ENCODE assay signal across 31 mouse cellular contexts in genomic region chr8:3266686-3267448, GRCm38 (mm10). TPM values are rescaled to one million over a fixed set of nuclear protein-coding genes. Genes with fewer than 3 reads are reported as not detected.
DNase-seq lines count a peak whose midpoint lies in the region; ATAC-seq and TF ChIP-seq lines count a peak whose summit lies in the region.
"Had no signal": no experiment of that assay in that cellular context is flagged by ENCODE, and none has a peak within 500 bp of the region (broad histone marks: within the 10 kb centered on the region; RNA-seq: fewer than 3 reads in every experiment).

No protein-coding gene starts in this region.

- TF ChIP-seq EP300 in liver, embryonic 14.5 days (IDR thresholded peaks at IDR 0.05; ENCODE audit: low read depth): no peak

- H3K4me2 ChIP-seq in intestine, postnatal 0 days (replicated peaks; ENCODE audit: low read depth): no peak overlapping the region
- H3K4me2 ChIP-seq in intestine, embryonic 15.5 days (replicated peaks): no peak overlapping the region
- H3K4me2 ChIP-seq in embryonic facial prominence, embryonic 12.5 days (replicated peaks): no peak overlapping the region
- H3K4me2 ChIP-seq in liver, embryonic 14.5 days (ENCODE audit: low read depth): no peak overlapping the region
- H3K4me2 ChIP-seq: forebrain, embryonic 12.5 days; heart, embryonic 12.5 days; hindbrain, embryonic 14.5 days; limb, embryonic 12.5 days; midbrain, embryonic 15.5 days had no signal

- H3K27me3 ChIP-seq in intestine, postnatal 0 days (replicated peaks; ENCODE audit: control insufficient read depth, insufficient read depth, low read length): no peaks in the 10 kb centered on the region
- H3K27me3 ChIP-seq in intestine, embryonic 15.5 days (replicated peaks): no peaks in the 10 kb centered on the region
- H3K27me3 ChIP-seq in embryonic facial prominence, embryonic 12.5 days: no peaks in the 10 kb centered on the region
- H3K27me3 ChIP-seq in liver, embryonic 14.5 days (ENCODE audit: control insufficient read depth, insufficient read depth, low read length): no peaks in the 10 kb centered on the region
- H3K27me3 ChIP-seq: forebrain, embryonic 12.5 days; heart, embryonic 12.5 days; limb, embryonic 12.5 days; midbrain, embryonic 15.5 days; Patski had no signal

- no peak overlapping the region for H3K4me3 ChIP-seq in intestine, postnatal 0 days (ENCODE audit: low read depth, low read length)
- H3K4me3 ChIP-seq in intestine, embryonic 15.5 days (replicated peaks): no peak overlapping the region
- no peak overlapping the region for H3K4me3 ChIP-seq in embryonic facial prominence, embryonic 12.5 days
- H3K4me3 ChIP-seq in liver, embryonic 14.5 days (ENCODE audit: insufficient read depth in 1 of 2, low read depth in 2 of 2, low read length in 2 of 2): no peak overlapping the region
- H3K4me3 ChIP-seq: erythroblast, embryonic 14.5 days; forebrain, embryonic 12.5 days; heart, embryonic 12.5 days; layer of hippocampus, adult 2 months; left cerebral cortex, adult 2 months; limb, embryonic 12.5 days; midbrain, embryonic 15.5 days had no signal

- no peak for ATAC-seq in intestine, postnatal 0 days
- no peak for ATAC-seq in intestine, embryonic 15.5 days
- peak; percentile 41; the same call in 1 of the 2 replicates for ATAC-seq in embryonic facial prominence, embryonic 12.5 days (ENCODE audit: insufficient number of reproducible peaks, insufficient read depth, low FRiP score, low TSS enrichment)
- ATAC-seq in liver, embryonic 14.5 days (ENCODE audit: insufficient read depth): peak; percentile 40
- peak; percentile 52 for ATAC-seq in megakaryocyte-erythroid progenitor cell, adult 5-6 weeks (replicated peaks; ENCODE audit: low FRiP score, low TSS enrichment, poor library complexity, severe bottlenecking)
- ATAC-seq: forebrain, postnatal 0 days; lung, postnatal 0 days; midbrain, embryonic 15.5 days; Patski had no signal

- H3K36me3 ChIP-seq in intestine, postnatal 0 days (ENCODE audit: control insufficient read depth, insufficient read depth): 0 out of 2 replicates have a peak, but pooled peaks cover 6% of the 10 kb centered on the region
- no peaks in the 10 kb centered on the region for H3K36me3 ChIP-seq in intestine, embryonic 15.5 days
- no peaks in the 10 kb centered on the region for H3K36me3 ChIP-seq in embryonic facial prominence, embryonic 12.5 days
- no peaks in the 10 kb centered on the region for H3K36me3 ChIP-seq in liver, embryonic 14.5 days (replicated peaks; ENCODE audit: control insufficient read depth, insufficient read depth, low read depth)
- H3K36me3 ChIP-seq: G1E; midbrain, embryonic 15.5 days had no signal

- 62% methylated on average over 6 of the region's 6 CpGs for WGBS in intestine, postnatal 0 days
- WGBS in intestine, embryonic 15.5 days: 63% methylated on average over 6 of the region's 6 CpGs
- 59% methylated on average over 6 of the region's 6 CpGs for WGBS in embryonic facial prominence, embryonic 12.5 days
- WGBS in liver, embryonic 14.5 days (ENCODE audit: insufficient replicate concordance): 51% methylated on average over 6 of the region's 6 CpGs

- H3K27ac ChIP-seq in intestine, postnatal 0 days (ENCODE audit: low read depth, low read length): peak overlapping the region; percentile 10; the same call in 1 of the 2 replicates
- no peak overlapping the region for H3K27ac ChIP-seq in intestine, embryonic 15.5 days
- H3K27ac ChIP-seq in embryonic facial prominence, embryonic 12.5 days: no peak overlapping the region
- no peak overlapping the region for H3K27ac ChIP-seq in liver, embryonic 14.5 days
- H3K27ac ChIP-seq: forebrain, embryonic 12.5 days; hindbrain, embryonic 14.5 days; layer of hippocampus, adult 2 months; left cerebral cortex, adult 2 months; limb, embryonic 12.5 days; midbrain, embryonic 15.5 days had no signal

- no peak for TF ChIP-seq CTCF in intestine, postnatal 0 days (IDR thresholded peaks at IDR 0.05; ENCODE audit: low read depth)
- TF ChIP-seq CTCF in liver, embryonic 14.5 days (IDR thresholded peaks at IDR 0.05; ENCODE audit: low read depth): no peak

- H3K4me1 ChIP-seq in intestine, postnatal 0 days (replicated peaks; ENCODE audit: control insufficient read depth, insufficient read depth, low read length): peaks cover 17% of the 10 kb centered on the region
- H3K4me1 ChIP-seq in intestine, embryonic 15.5 days (replicated peaks): peaks cover 7% of the 10 kb centered on the region; the same call in 1 of the 2 replicates
- H3K4me1 ChIP-seq in embryonic facial prominence, embryonic 12.5 days: no peaks in the 10 kb centered on the region
- peaks cover 10 to 23% of the 10 kb centered on the region in 2 experiments for H3K4me1 ChIP-seq in liver, embryonic 14.5 days (replicated peaks; ENCODE audit: control insufficient read depth in 2 of 2, insufficient read depth in 2 of 2, low read length in 1 of 2)
- H3K4me1 ChIP-seq: forebrain, embryonic 12.5 days; limb, embryonic 12.5 days had no signal

- no peaks in the 10 kb centered on the region for H3K9me3 ChIP-seq in intestine, postnatal 0 days (ENCODE audit: control insufficient read depth)
- H3K9me3 ChIP-seq in intestine, embryonic 15.5 days: no peaks in the 10 kb centered on the region
- H3K9me3 ChIP-seq in embryonic facial prominence, embryonic 12.5 days: no peaks in the 10 kb centered on the region
- H3K9me3 ChIP-seq in liver, embryonic 14.5 days (ENCODE audit: control insufficient read depth, low read length): no peaks in the 10 kb centered on the region
- H3K9me3 ChIP-seq: forebrain, embryonic 12.5 days; G1E; heart, embryonic 12.5 days; limb, embryonic 12.5 days; midbrain, embryonic 15.5 days had no signal

- DNase-seq in liver, embryonic 14.5 days (ENCODE audit: low read depth in 3 of 3, low spot score in 3 of 3): no peak
- no peak for DNase-seq in embryo, embryonic 10.5 days (ENCODE audit: low spot score)
- DNase-seq in right cerebral cortex, postnatal 25 days: no peak
- no peak for DNase-seq in kidney, adult 18-20 months
- DNase-seq: adrenal gland, postnatal 25 days; cerebellum, adult 18-20 months; cerebellum, postnatal 10 days; forebrain, postnatal 0 days; gastrocnemius, postnatal 10 days; heart, adult 18-20 months; heart, postnatal 4 days; kidney, adult 2 months; kidney, postnatal 36 days; lung, adult 18-20 months; lung, postnatal 4 days; thymus, postnatal 14 days had no signal

- no peak overlapping the region for H3K9ac ChIP-seq in intestine, postnatal 0 days (ENCODE audit: low read depth, low read length)
- H3K9ac ChIP-seq in intestine, embryonic 15.5 days: no peak overlapping the region
- H3K9ac ChIP-seq in embryonic facial prominence, embryonic 12.5 days: no peak overlapping the region
- H3K9ac ChIP-seq in liver, embryonic 14.5 days (replicated peaks): no peak overlapping the region
- H3K9ac ChIP-seq: forebrain, embryonic 12.5 days; forebrain, postnatal 0 days; heart, embryonic 12.5 days; hindbrain, embryonic 14.5 days; limb, embryonic 12.5 days; midbrain, embryonic 15.5 days had no signal

RNA-seq across cellular contexts. Expression of gene Insr, which starts 12.6 kb away (rescaled TPM):
- 20.7 and 21.3 TPM in 2 replicates for polyA plus RNA-seq in intestine, postnatal 0 days (2015; fragmentation: Nextera tagmentation; extraction: Ambion mirVana)
- 31.8 and 38.6 TPM in 2 replicates for polyA plus RNA-seq in intestine, embryonic 15.5 days (2015; fragmentation: Nextera tagmentation; extraction: Ambion mirVana)
- polyA plus RNA-seq in embryonic facial prominence, embryonic 12.5 days (2016; fragmentation: Nextera tagmentation; extraction: Ambion mirVana): 38.1 and 39.6 TPM in 2 replicates
- 3.9 and 4.4 TPM in 2 replicates for polyA plus RNA-seq in liver, embryonic 14.5 days (2012; rRNA removed)
- 9.2 and 12.5 TPM in 2 replicates for polyA plus RNA-seq in liver, embryonic 14.5 days (2014; fragmentation: Nextera tagmentation; extraction: Ambion mirVana)
- total RNA-seq in megakaryocyte-erythroid progenitor cell, adult 5-6 weeks (2014; fragmentation: Nextera tagmentation): 14.1 and 24.9 TPM in 2 replicates
- total RNA-seq in megakaryocyte-erythroid progenitor cell, adult 5-6 weeks (2017): 6.1 and 11.5 TPM in 2 replicates

Comparison
In these comparisons a context has a peak if more than half of its experiments do, and no peak if none do; other contexts are left out.
1. ATAC-seq: peak in embryonic facial prominence, embryonic 12.5 days (single experiment), liver, embryonic 14.5 days (single experiment) and megakaryocyte-erythroid progenitor cell, adult 5-6 weeks (single experiment); none in intestine, postnatal 0 days (single experiment) and intestine, embryonic 15.5 days (single experiment).